Mouse (Mus musculus) forebrain, embryonic 14.5 days (tissue): Measurements from ENCODE around the gene Timm50. TPM values are rescaled to one million over a fixed set of nuclear protein-coding genes. Genes with fewer than 3 reads are reported as not detected.

Experiments
- ATAC-seq: fragments of 200-750 bp; cut with Nextera tagmentation; 2 replicates; pipeline ENCODE4 v1.8.0; 2017; ENCODE audit warnings: mild to moderate bottlenecking, moderate library complexity
- DNase-seq: peaks from one replicate; pipeline ENCODE4 v3.0.0-alpha.2; 2015; ENCODE audit warnings: low spot score
- H3K27ac ChIP-seq: fragments of 300-500 bp; sonication (generic); 2 replicates; pipeline ENCODE4 v1.5.1; 2014; ENCODE audit warnings: low read depth, mild to moderate bottlenecking, control low read depth, low read length, moderate library complexity
- H3K27me3 ChIP-seq: fragments of 300-500 bp; sonication (generic); replicated peaks from 2 replicates; pipeline ENCODE4 v1.6.1; 2014; ENCODE audit warnings: low read length, control low read depth, mixed read lengths; ENCODE audit not compliant: control insufficient read depth, insufficient read depth
- H3K36me3 ChIP-seq: fragments of 300-500 bp; sonication (generic); 2 replicates; pipeline ENCODE4 v1.6.1; 2014; ENCODE audit warnings: low read length, control low read depth; ENCODE audit not compliant: control insufficient read depth, insufficient read depth
- H3K4me1 ChIP-seq: fragments of 300-500 bp; sonication (generic); 2 replicates; pipeline ENCODE4 v1.6.1; 2014; ENCODE audit warnings: antibody characterized with exemption, low read length, control low read depth; ENCODE audit not compliant: control insufficient read depth, insufficient read depth
- H3K4me2 ChIP-seq: fragments of 300-500 bp; sonication (generic); 2 replicates; pipeline ENCODE4 v1.6.1; 2014; ENCODE audit warnings: mild to moderate bottlenecking, control low read depth, low read length
- H3K4me3 ChIP-seq: fragments of 300-500 bp; sonication (generic); 2 replicates; pipeline ENCODE4 v1.5.1; 2014; ENCODE audit warnings: low read depth, low read length, control low read depth
- H3K9ac ChIP-seq: fragments of 300-500 bp; sonication (generic); 2 replicates; pipeline ENCODE4 v1.6.1; 2014; ENCODE audit warnings: mild to moderate bottlenecking, low read length, control low read depth, moderate library complexity
- H3K9me3 ChIP-seq: fragments of 300-500 bp; sonication (generic); replicated peaks from 2 replicates; pipeline ENCODE4 v1.6.1; 2016; ENCODE audit warnings: low read length, control low read depth, mixed read lengths; ENCODE audit not compliant: control insufficient read depth
- WGBS: fragments of 180-500 bp; shearing (Covaris S2); extraction: QIAGEN DNeasy Blood & Tissue Kit; methylation state at CpG from one replicate; pipeline ENCODE4 v1.1.7; 2014; 5-methylcytosine and 5-hydroxymethylcytosine counted together
- polyA plus RNA-seq: library from polyadenylated mRNA; unstranded; fragments of >200 nt; fragmentation: Nextera tagmentation; extraction: Ambion mirVana; gene quantifications from 2 replicates; pipeline ENCODE4 v1.2.1, GENCODE M21; 2014

Gene Timm50
- polyA plus RNA-seq = 163 and 171 TPM in 2 replicates

DNA sequence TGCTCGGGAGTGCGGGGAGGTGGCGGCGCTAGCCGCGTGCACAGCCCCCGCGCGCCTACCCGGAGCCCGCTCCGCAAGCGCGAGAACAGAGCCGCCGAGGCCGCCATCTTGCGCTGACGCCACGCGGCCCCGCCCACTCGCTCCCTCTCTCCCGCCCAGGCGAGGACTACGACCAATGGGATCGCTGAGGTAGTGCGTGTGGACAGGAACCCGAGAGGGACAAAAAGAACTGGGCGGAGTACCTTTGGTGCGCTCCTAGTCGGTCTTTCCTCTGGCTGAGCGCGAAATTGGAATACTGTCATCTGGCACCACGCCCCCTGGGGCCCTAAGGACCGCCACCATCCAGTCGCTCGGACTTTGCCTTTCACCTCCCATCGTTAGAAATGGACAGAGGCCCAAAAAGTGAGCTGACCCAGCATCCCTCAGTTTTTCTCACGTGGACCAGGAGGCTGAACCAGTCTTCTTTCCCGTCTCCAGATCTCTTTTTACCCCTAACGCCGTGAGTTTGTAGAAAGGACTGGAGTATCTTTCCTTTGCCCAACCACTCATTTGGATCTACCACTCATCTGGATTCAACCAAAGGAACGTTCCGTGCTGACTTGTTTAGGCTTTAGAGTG lies at the start of gene Timm50:
Timm50 (minus strand) TSS at position 147 of the 618 bp plus-strand sequence.
- DNase-seq = peak; percentile 99
- peaks cover 65% of the 10 kb centered on the region for H3K36me3 ChIP-seq
- peak within 1 kb of the TSS; percentile 95 for H3K4me3 ChIP-seq
- peak within 1 kb of the TSS; percentile 87 for H3K4me2 ChIP-seq
- H3K9me3 ChIP-seq = no peaks in the 10 kb centered on the region
- H3K4me1 ChIP-seq = peaks cover 6% of the 10 kb centered on the region
- H3K27ac ChIP-seq = peak within 1 kb of the TSS; percentile 63; the same call in 1 of the 2 replicates
- no peaks in the 10 kb centered on the region for H3K27me3 ChIP-seq
- under 1% methylated on average over 43 of the region's 45 CpGs for WGBS
- peak within 1 kb of the TSS; percentile 92 for H3K9ac ChIP-seq
- ATAC-seq = peak; percentile 98

DNA sequence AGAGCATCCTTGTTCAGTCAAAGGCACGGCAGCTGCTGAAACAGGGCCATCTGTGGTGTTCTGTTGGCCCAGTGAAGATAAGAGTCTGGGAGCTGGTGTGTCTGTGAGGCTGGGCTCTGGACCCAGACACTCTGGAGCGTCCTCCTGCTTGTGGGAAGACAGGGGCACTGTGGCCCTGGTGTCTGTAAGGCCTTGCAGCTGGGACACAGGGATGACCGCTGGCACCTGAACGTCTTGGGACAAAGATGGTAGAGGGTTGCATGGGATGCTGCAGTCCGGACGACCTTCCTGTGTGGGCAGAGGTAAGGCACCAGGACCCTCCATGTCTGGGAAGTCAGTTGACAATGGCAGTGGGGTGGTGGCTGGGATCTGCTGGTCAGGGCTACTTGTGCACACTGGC lies 48.4 kb upstream of the Timm50 start:
- ATAC-seq (no peak), DNase-seq (no peak)
- Histone ChIP-seq H3K36me3 (peaks cover 61% of the 10 kb centered on the region), H3K4me3 (no peak overlapping the region), H3K9ac (no peak overlapping the region), H3K27ac (no peak overlapping the region), H3K4me2 (no peak overlapping the region), H3K27me3 (no peaks in the 10 kb centered on the region), H3K4me1 (peaks cover 3% of the 10 kb centered on the region; the same call in 1 of the 2 replicates), H3K9me3 (no peaks in the 10 kb centered on the region)
- 90% methylated on average over 6 of the region's 6 CpGs for WGBS

DNA sequence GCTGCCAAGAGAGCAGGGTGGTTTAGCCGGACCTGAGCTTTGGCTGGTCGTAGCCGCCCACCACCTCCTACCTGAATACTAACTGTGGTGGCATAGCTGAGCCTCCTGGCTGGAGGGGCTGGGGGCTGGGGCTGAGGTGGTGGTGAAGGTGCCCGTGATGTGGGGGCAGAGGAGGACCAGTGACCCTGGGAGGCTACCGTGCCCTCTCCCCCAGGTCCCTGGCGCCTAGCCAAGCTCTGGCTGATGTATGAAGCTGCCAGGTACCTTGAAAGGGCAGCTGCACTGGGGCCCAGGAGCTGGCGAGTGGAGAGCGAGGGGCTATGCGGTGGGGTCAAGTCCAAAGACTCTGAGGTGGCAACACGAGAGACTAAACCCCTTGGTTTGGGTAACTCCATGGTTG lies 48.0 kb upstream of the Timm50 start:
- Histone ChIP-seq H3K9ac (no peak overlapping the region), H3K9me3 (no peaks in the 10 kb centered on the region), H3K4me1 (peaks cover 3% of the 10 kb centered on the region; the same call in 1 of the 2 replicates), H3K36me3 (peaks cover 61% of the 10 kb centered on the region), H3K4me3 (no peak overlapping the region), H3K4me2 (no peak overlapping the region), H3K27me3 (no peaks in the 10 kb centered on the region), H3K27ac (no peak overlapping the region)
- 88% methylated on average over 10 of the region's 10 CpGs for WGBS
- ATAC-seq (no peak), DNase-seq (no peak)

DNA sequence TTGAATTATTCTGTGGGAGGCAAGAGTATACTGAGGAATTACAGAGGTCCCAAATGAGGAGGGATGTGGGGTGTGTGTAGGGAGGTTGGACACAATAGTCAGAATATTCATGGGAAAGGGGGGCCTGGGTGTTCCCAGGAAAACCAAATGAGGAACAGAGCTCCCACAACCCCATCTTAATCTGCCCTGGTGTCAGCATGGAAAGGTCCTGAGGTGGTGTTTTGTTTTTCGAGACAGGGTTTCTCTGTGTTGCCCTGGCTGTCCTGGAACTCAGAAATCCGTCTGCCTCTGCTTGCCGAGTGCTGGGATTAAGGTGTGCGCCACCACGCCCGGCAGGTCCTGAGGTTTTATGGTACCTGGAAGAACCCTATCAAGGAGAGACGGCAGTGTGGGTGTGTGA lies 46.6 kb upstream of the Timm50 start:
- Histone ChIP-seq H3K4me1 (peaks cover 3% of the 10 kb centered on the region; the same call in 1 of the 2 replicates), H3K9me3 (no peaks in the 10 kb centered on the region), H3K27ac (no peak overlapping the region), H3K4me2 (no peak overlapping the region), H3K36me3 (peaks cover 61% of the 10 kb centered on the region), H3K27me3 (no peaks in the 10 kb centered on the region), H3K4me3 (no peak overlapping the region), H3K9ac (no peak overlapping the region)
- no peak for DNase-seq
- no peak for ATAC-seq
- 42% methylated on average over 7 of the region's 7 CpGs for WGBS

DNA sequence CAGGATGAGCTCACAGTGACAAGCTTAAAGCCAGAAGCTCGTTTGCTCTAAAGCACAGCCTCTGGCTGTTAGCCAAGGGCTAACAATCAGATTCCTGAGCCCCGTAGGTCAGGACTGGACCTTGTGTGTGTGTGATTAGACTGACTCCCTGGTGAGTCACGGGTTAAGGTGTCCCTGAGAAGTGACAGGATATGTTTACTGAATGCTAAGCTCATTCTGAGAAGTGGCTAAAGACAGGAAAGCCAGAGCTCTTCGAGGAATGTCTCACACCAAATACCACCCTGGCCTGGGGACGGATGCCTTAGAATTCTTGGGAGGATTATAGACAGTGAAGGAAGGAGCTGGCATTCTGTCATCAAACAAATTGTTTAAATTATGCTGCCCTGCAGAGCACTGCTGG lies 46.1 kb upstream of the Timm50 start:
- 0 out of 2 replicates have a peak, but pooled peaks have one; percentile 24 for ATAC-seq
- H3K4me2 ChIP-seq = no peak overlapping the region

DNA sequence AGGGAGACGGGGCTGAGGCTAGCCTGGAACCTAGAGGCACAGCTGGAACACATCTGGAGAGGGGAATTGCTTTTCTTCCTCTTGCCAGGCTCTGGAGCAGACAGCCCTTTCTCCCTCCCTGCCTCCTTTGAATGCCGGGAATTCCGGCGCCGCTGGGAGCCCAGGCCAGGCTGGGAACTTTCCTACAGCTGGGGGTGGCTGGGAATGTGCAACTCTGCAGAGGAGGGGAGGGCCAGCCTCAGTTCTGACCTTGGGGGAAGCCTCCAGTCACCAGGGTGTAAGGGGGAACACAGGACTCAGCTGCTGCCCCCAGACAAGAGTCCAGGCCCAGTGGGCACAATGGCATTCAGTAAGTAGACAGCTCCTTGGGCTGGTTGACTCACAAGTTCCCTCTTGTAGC lies 45.1 kb upstream of the Timm50 start:
- ATAC-seq (no peak), DNase-seq (no peak)
- Histone ChIP-seq H3K9me3 (no peaks in the 10 kb centered on the region), H3K36me3 (peaks cover 64% of the 10 kb centered on the region), H3K27ac (no peak overlapping the region), H3K27me3 (no peaks in the 10 kb centered on the region), H3K4me1 (peaks cover 3% of the 10 kb centered on the region; the same call in 1 of the 2 replicates), H3K9ac (no peak overlapping the region), H3K4me2 (no peak overlapping the region), H3K4me3 (no peak overlapping the region)
- WGBS = under 1% methylated on average over 5 of the region's 5 CpGs

More for the DNA sequence above, 46.1 kb upstream of the Timm50 start:
- Histone ChIP-seq H3K9me3 (no peaks in the 10 kb centered on the region), H3K4me3 (no peak overlapping the region), H3K4me1 (peaks cover 3% of the 10 kb centered on the region; the same call in 1 of the 2 replicates), H3K9ac (peak overlapping the region; percentile 38), H3K36me3 (peaks cover 64% of the 10 kb centered on the region), H3K27me3 (no peaks in the 10 kb centered on the region), H3K27ac (peak overlapping the region; percentile 30)
- DNase-seq = peak; percentile 32
- 0% methylated on average over 5 of the region's 5 CpGs for WGBS

DNA sequence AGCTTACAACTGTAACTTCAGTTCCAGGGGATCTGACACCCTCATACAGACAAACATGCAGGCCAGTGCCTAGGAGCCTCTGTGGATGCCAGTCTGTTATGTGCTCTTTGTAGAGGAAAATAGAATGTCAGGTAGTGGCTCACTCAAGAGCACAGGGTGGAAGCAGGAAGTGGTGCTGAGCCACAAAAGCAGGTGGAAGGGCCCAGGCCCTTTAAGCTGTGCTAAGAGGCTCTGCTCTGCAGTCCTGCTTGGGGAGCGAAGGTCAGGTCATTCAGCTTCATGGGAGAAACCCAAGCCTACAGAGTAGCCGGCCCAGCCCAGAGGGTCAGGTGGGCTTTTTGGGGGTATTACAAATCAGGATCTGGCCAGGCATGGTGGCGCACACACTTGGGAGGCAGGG lies 43.3 kb upstream of the Timm50 start:
- Histone ChIP-seq H3K27ac (no peak overlapping the region), H3K4me2 (no peak overlapping the region), H3K4me3 (no peak overlapping the region), H3K9ac (no peak overlapping the region), H3K36me3 (peaks cover 47% of the 10 kb centered on the region), H3K27me3 (no peaks in the 10 kb centered on the region), H3K9me3 (no peaks in the 10 kb centered on the region), H3K4me1 (peaks cover 9% of the 10 kb centered on the region)
- 89% methylated on average over 3 of the region's 3 CpGs for WGBS
- ATAC-seq = no peak
- DNase-seq = no peak

DNA sequence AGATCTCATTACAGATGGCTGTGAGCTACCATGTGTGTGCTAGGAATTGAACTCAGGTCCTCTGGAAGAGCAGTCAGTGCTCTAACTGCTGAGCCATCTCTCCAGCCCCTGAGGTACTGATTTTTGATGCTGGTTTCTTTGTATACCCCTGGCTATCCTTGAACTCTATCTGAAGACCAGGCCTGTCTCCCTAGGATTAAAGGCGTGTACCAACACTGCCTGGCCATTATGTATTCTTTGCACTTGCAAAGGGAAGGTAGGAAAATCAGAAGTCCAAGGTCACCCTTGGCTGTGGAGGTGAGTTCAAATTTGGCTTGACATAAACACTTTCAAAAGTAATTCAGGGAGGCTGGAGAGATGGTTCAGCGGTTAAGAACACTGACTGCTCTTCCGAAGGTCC lies 42.7 kb upstream of the Timm50 start:
- H3K4me2 ChIP-seq = no peak overlapping the region
- WGBS = 89% methylated on average over 3 of the region's 3 CpGs
- H3K27me3 ChIP-seq = no peaks in the 10 kb centered on the region
- H3K4me3 ChIP-seq = no peak overlapping the region
- no peak overlapping the region for H3K27ac ChIP-seq
- no peaks in the 10 kb centered on the region for H3K9me3 ChIP-seq
- ATAC-seq (no peak), DNase-seq (no peak)
- H3K4me1 ChIP-seq = peaks cover 15% of the 10 kb centered on the region
- H3K36me3 ChIP-seq = peaks cover 41% of the 10 kb centered on the region
- H3K9ac ChIP-seq = no peak overlapping the region

DNA sequence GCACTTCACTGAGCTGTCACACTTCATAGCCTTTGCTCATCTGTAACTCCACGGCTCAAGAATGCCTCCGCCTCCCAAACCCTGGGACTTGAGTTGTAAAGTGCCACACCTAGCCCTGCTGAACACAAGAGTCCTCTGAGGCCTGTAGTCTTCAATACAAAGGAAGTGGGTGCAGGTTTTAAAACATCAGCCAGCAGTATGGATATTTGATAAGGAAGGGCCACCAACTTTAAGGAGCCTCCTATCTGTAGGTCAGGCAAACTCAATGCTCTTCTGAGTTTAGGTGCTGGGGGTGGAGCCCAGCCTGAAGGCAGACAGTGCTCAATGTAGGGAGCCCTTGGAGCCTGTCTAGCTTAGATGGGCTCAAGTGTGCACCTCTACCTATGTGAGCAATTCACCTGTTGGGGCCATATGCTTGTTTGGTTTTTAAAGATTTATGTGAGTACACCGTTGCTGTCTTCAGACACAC lies 42.3 kb upstream of the Timm50 start:
- no peak for ATAC-seq
- 93% methylated on average over 3 of the region's 3 CpGs for WGBS

More for the DNA sequence above, 42.3 kb upstream of the Timm50 start:
- DNase-seq = no peak
- Histone ChIP-seq H3K9ac (no peak overlapping the region), H3K27ac (no peak overlapping the region), H3K4me1 (peaks cover 15% of the 10 kb centered on the region), H3K4me2 (no peak overlapping the region), H3K27me3 (no peaks in the 10 kb centered on the region), H3K36me3 (peaks cover 36% of the 10 kb centered on the region), H3K9me3 (no peaks in the 10 kb centered on the region), H3K4me3 (no peak overlapping the region)
